Mouse (Mus musculus) spleen, postnatal 10 days (tissue): ENCODE measurements around the gene Thap2.

Experiments
- DNase-seq, 2 experiments: peaks; one replicate each; pipeline ENCODE4 v3.0.0; 2021 to 2022; ENCODE audit warnings: low spot score in 2 of 2

Thap2 gene

DNA sequence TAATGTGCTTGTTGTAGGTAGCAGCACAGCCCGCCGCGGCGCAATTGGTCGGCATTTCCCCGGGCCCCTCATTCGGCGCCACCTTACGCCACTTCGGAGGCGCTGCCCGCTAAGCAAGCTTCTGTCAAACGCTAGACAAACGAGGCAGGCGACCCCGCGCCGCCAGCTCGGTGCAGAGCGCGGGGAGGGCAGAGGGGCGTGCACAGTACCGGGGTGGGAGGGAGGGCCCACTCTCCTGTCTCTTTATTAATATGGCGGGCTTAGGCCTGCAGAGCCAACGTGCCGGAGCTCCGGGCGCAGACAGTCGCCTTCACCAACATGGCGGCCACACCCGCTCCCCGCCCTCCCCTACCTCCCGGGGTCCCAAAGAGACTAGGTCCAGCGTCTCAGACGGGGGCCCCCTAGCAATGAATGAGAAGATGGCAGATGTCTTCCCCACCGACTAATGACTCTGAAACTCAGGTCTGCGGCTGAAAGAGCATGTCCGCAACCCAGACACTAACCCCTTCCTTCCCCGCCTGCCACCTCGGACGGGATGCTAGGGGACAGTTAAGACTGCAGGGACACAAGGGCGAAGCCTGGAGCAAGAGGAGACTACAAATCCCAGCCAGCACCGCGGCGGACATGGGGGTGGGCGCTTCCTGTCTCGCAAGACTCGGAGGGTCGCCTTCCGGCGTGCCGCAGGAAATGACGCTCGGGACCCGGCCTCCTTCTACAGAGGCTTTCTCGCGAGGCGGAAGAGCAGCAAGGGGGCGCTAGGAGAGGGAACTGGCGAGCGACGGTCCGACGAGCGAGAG is at the start of gene Thap2, which contains the start of gene Zfc3h1:
Gene Thap2, minus strand, starts transcription at position 223 of the 797 bp plus-strand sequence.
Gene Zfc3h1, plus strand, starts transcription at position 739 of the 797 bp plus-strand sequence.
- DNase-seq = peak; percentile 89 to 98

DNA sequence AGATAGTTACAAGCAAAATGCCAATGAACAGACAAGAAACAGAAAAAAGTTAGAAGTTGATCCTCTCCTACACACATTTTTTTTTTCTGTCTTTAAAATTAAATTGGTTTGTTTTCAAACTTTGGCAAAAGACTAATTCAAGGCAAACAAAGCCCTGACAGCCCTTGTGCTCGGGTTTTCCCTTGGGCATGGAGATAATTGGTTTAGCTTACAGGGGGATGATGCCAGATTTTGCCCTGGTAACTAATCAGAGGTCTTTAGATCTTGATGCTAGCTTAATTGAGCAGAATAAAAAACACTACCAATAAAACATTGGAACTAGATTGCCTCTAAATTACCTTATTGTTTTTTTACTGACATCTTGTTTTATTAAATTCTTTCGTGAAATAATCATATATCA is 41.1 kb upstream of the Thap2 start:
- DNase-seq = no peak

DNA sequence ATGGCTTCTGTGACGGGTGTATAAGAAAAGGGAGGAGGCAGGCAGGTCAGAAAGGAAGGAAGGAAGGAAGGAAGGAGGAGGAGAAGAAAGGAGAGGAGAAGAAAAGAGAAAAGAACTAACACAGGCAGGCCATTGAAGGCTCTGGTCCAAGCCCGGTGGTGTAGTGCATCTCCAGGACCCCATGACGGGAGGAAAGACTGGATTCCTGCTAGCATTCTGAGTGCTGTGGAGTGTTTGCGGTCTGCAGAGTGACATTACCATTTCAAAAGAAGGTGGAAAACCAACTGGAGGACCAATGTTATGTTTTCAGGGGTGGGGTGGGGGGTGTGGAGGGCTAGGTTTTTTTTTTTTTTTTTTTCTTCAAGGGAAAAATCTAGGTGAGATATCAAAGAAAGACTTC is 37.7 kb upstream of the Thap2 start:
- no peak for DNase-seq

DNA sequence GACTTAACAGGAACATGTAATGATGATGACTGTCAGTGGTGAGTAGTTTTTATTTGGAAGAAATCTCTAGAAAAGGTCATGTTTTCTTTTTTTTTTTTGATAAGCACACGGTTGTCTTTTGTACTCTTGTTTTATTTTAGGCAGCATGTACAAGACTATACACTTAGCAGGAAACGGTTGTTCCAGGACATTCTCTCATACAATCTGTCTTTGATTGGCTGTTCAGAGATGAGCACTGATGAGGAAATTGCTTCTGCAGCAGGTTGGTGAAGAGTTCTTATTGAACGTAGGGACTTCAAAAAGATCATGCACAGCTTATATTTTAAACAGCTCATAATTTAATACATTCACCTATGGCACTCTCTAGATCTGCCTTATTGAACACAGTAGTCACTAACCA is 29.8 kb upstream of the Thap2 start:
- DNase-seq = no peak

- DNase-seq = no peak
Observed at GRCm38 (mm10) chr10:115413496-115413895, 29.3 kb upstream of the Thap2 start.

GRCm38 (mm10) chr10:115406393-115406792 is 22.1 kb upstream of the Thap2 start:
- peak; percentile 37 to 77 for DNase-seq

- DNase-seq = no peak
Observed at GRCm38 (mm10) chr10:115391896-115392295, 7.7 kb upstream of the Thap2 start.

GRCm38 (mm10) chr10:115391076-115391475 is 6.8 kb upstream of the Thap2 start:
- DNase-seq = no peak

DNA sequence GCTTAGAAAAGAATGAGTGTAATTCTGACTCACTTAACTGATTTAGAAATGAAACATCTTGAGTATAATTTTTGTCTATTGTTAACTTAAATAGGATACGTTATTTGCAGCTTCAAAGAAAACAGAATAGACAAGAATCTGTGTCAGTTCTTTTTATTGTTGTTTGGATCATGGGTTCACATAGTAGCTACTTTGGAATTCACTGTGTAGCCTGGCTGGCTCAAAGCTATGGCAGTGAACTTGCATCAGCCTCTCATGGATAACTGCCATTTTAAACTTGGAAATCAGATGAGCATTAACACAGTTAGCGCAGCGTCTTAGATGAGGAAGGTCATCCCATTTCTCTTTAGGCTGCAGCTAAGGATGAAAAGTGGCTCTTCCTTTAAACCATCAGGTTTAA is 3.6 kb upstream of the Thap2 start:
- no peak for DNase-seq

- DNase-seq = peak; percentile 74 to 83
Observed at GRCm38 (mm10) chr10:115385018-115386002, 1.1 kb upstream of the Thap2 start.

DNA sequence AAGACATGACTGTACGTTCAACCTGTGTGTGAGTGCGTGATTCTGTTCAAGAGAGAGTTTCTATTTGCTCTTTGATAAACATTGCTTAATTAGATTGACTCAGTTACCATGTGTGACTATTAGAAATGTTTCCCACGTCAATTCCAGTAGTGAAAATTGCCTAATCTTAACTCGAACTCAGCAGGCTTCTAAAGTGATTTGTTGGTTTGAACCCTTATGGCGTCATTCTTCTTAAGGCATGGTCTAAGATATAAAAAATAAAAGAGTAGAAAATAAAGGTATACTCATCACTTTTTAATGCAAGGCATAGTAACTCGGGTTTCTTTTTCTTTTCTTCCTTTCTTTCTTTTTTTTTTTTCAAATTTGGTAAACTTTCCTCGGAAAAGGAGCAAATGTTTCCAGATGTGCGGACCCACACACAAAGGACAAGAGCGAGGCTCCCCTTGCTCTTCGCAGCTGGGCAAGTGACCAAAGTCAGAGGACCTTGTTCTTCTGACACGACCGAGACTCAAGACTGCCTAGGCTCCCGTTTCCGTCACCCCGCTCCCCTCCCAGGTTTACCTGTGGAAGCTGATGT is 511 bp downstream of the Thap2 start:
- no peak for DNase-seq

GRCm38 (mm10) chr10:115382846-115383643 is 1.2 kb downstream of the Thap2 start:
- DNase-seq = no peak

DNA sequence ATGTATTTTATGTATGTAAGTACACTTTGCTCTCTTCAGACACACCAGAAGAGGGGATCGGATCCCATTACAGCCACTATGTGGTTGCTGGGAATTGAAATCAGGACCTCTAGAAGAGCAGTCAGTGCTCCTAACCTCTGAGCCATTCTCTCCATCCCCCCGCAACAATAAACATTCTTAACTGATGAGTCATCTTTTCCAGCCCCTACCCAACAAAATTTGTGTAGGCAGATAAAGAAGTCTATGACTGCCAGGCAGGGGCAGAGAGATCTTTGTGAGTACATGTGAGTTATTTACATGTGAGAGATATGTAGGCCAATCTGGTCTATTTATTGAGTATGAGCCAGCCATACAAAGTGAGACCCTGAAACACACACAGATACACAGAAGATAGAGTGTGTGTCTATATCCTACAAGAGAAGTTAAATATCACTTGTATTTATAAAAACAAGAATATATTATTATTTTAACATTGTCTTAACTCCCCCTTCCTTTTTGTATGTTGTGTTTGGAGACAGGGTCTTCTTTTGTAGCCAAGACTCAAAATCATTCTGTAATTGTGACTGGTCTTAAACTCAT is 2.6 kb downstream of the Thap2 start:
- DNase-seq = no peak

GRCm38 (mm10) chr10:115363151-115363550 is 21.1 kb downstream of the Thap2 start:
- DNase-seq = peak in 1 of 2 experiments; percentile 19

DNA sequence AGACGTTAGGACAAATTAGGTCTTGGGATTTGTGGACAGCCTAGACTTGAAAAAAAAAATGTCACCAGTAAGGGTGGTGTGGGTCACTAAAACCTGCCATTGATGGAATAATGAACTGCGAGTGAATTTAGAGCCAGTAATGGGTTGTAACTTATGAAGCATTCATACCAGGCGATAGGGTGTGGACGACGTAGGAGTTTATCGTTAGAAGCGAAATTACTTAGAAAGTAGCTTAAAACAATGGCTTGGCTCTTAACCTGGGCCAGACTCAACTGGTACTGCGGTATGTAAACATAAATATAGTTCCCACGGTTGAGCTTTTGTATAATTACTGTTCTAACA is 21.6 kb downstream of the Thap2 start:
- peak in 1 of 2 experiments; percentile 21 for DNase-seq

- DNase-seq = peak; percentile 95 to 98
Observed at GRCm38 (mm10) chr10:115361840-115362622, 22.2 kb downstream of the Thap2 start, which contains the start of gene Tmem19. Gene Tmem19 (minus strand): TSS chr10:115362501.

GRCm38 (mm10) chr10:115359066-115359465 is 25.2 kb downstream of the Thap2 start:
- no peak for DNase-seq

- DNase-seq = no peak
Observed at GRCm38 (mm10) chr10:115358216-115358919, 25.9 kb downstream of the Thap2 start.

DNA sequence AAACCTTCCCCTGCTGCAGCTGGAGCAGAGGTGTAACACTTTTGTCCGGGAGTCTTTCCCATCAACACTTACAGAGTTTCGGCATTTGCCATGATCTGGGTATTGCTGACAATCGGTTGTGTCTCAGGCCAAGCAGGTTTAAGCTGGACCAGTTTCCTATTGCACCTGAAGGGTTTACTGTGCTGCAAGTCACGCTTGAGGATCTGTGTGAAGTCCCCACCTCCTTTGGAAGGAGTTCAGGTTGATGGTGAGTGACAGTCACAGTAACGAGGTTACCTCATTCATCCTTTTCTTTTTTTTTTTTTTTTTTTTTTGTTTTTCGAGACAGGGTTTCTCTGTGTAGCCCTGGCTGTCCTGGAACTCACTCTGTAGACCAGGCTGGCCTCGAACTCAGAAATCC is 28.1 kb downstream of the Thap2 start:
- DNase-seq = no peak
